Mouse (Mus musculus) forebrain, embryonic 16.5 days (tissue): Measurements from ENCODE around the gene Unc5a. TPM values are rescaled to one million over a fixed set of nuclear protein-coding genes. Genes with fewer than 3 reads are reported as not detected.

Experiments used
- ATAC-seq: fragments of 200-750 bp; cut with Nextera tagmentation; 2 replicates; pipeline ENCODE4 v1.8.0; 2017; ENCODE audit warnings: mild to moderate bottlenecking, moderate library complexity
- H3K27ac ChIP-seq: fragments of 300-500 bp; sonication (generic); 2 replicates; pipeline ENCODE4 v1.5.1; 2014; ENCODE audit warnings: low read length, control low read depth
- H3K27me3 ChIP-seq: fragments of 300-500 bp; sonication (generic); replicated peaks from 2 replicates; pipeline ENCODE4 v1.6.1; 2014; ENCODE audit warnings: low read length; ENCODE audit not compliant: control insufficient read depth, insufficient read depth
- H3K36me3 ChIP-seq: fragments of 300-500 bp; sonication (generic); 2 replicates; pipeline ENCODE4 v1.6.1; 2014; ENCODE audit not compliant: control insufficient read depth, insufficient read depth
- H3K4me1 ChIP-seq: fragments of 300-500 bp; sonication (generic); replicated peaks from 2 replicates; pipeline ENCODE4 v1.6.1; 2014; ENCODE audit warnings: low read length; ENCODE audit not compliant: control insufficient read depth, insufficient read depth
- H3K4me2 ChIP-seq: fragments of 300-500 bp; sonication (generic); 2 replicates; pipeline ENCODE4 v1.6.1; 2014; ENCODE audit warnings: mild to moderate bottlenecking, low read length, control low read depth
- H3K4me3 ChIP-seq: fragments of 300-500 bp; sonication (generic); replicated peaks from 2 replicates; pipeline ENCODE4 v1.5.1; 2014; ENCODE audit warnings: mild to moderate bottlenecking, low read length, control low read depth
- H3K9ac ChIP-seq: fragments of 300-500 bp; sonication (generic); replicated peaks from 2 replicates; pipeline ENCODE4 v1.6.1; 2014; ENCODE audit warnings: low read depth, low read length, control low read depth
- H3K9me3 ChIP-seq: fragments of 300-500 bp; sonication (generic); 2 replicates; pipeline ENCODE4 v1.6.1; 2016; ENCODE audit warnings: low read length; ENCODE audit not compliant: control insufficient read depth
- WGBS: fragments of 180-500 bp; shearing (Covaris S2); extraction: QIAGEN DNeasy Blood & Tissue Kit; methylation state at CpG from one replicate; pipeline ENCODE4 v1.1.7; 2014; 5-methylcytosine and 5-hydroxymethylcytosine counted together
- polyA plus RNA-seq: library from polyadenylated mRNA; unstranded; fragments of >200 nt; fragmentation: Nextera tagmentation; extraction: Ambion mirVana; gene quantifications from 2 replicates; pipeline ENCODE4 v1.2.1, GENCODE M21; 2015

The Unc5a gene
- polyA plus RNA-seq, 1 experiment from 2014 or later, result 18.5 TPM

- no peaks in the 10 kb centered on the region for H3K4me1 ChIP-seq
- no peak overlapping the region for H3K9ac ChIP-seq
- no peak for ATAC-seq
- H3K4me2 ChIP-seq, result no peak overlapping the region
- no peak overlapping the region for H3K27ac ChIP-seq
- H3K4me3 ChIP-seq, result no peak overlapping the region
- no peaks in the 10 kb centered on the region for H3K27me3 ChIP-seq
- 84% methylated on average over 9 of the region's 9 CpGs for WGBS
- H3K36me3 ChIP-seq, result no peaks in the 10 kb centered on the region
- H3K9me3 ChIP-seq, result no peaks in the 10 kb centered on the region
Measured at GRCm38 (mm10) chr13:55018700-55019099, 69.5 kb downstream of the Unc5a start.

GRCm38 (mm10) chr13:55019181-55019580, 70.0 kb downstream of the Unc5a start:
- no peaks in the 10 kb centered on the region for H3K36me3 ChIP-seq
- H3K4me2 ChIP-seq, result no peak overlapping the region
- ATAC-seq, result no peak
- no peak overlapping the region for H3K9ac ChIP-seq
- H3K4me3 ChIP-seq, result no peak overlapping the region
- no peaks in the 10 kb centered on the region for H3K27me3 ChIP-seq
- H3K9me3 ChIP-seq, result no peaks in the 10 kb centered on the region
- 60% methylated on average over 3 of the region's 3 CpGs for WGBS
- no peaks in the 10 kb centered on the region for H3K4me1 ChIP-seq
- H3K27ac ChIP-seq, result no peak overlapping the region

- Histone ChIP-seq H3K4me3 (no peak overlapping the region), H3K27ac (no peak overlapping the region), H3K9ac (no peak overlapping the region), H3K4me2 (no peak overlapping the region), H3K27me3 (no peaks in the 10 kb centered on the region), H3K9me3 (no peaks in the 10 kb centered on the region), H3K36me3 (no peaks in the 10 kb centered on the region), H3K4me1 (no peaks in the 10 kb centered on the region)
- ATAC-seq, result no peak
- WGBS, result 82% methylated on average over 4 of the region's 4 CpGs
Measured at GRCm38 (mm10) chr13:55020051-55020450, 70.8 kb downstream of the Unc5a start.

- 93% methylated on average over 13 of the region's 13 CpGs for WGBS
- Histone ChIP-seq H3K36me3 (no peaks in the 10 kb centered on the region; the same call in 1 of the 2 replicates), H3K27me3 (no peaks in the 10 kb centered on the region), H3K4me2 (no peak within 1 kb of the TSS), H3K4me1 (no peaks in the 10 kb centered on the region), H3K9ac (no peak within 1 kb of the TSS), H3K9me3 (no peaks in the 10 kb centered on the region), H3K4me3 (no peak within 1 kb of the TSS), H3K27ac (no peak within 1 kb of the TSS)
- no peak for ATAC-seq
Measured at GRCm38 (mm10) chr13:55021194-55021779, 72.1 kb downstream of the Unc5a start, which contains the start of gene Hk3. Gene Hk3, minus strand, starts transcription at chr13:55021385.

GRCm38 (mm10) chr13:55022256-55022655, 73.0 kb downstream of the Unc5a start:
- Histone ChIP-seq H3K36me3 (no peaks in the 10 kb centered on the region; the same call in 1 of the 2 replicates), H3K27me3 (no peaks in the 10 kb centered on the region), H3K4me2 (no peak overlapping the region), H3K4me3 (no peak overlapping the region), H3K4me1 (no peaks in the 10 kb centered on the region), H3K9me3 (no peaks in the 10 kb centered on the region), H3K27ac (no peak overlapping the region), H3K9ac (no peak overlapping the region)
- ATAC-seq, result no peak
- 41% methylated on average over 4 of the region's 4 CpGs for WGBS

GRCm38 (mm10) chr13:55022715-55023114, 73.5 kb downstream of the Unc5a start:
- H3K36me3 ChIP-seq, result no peaks in the 10 kb centered on the region; the same call in 1 of the 2 replicates
- no peak overlapping the region for H3K27ac ChIP-seq
- H3K27me3 ChIP-seq, result no peaks in the 10 kb centered on the region
- ATAC-seq, result no peak
- H3K9ac ChIP-seq, result no peak overlapping the region
- no peaks in the 10 kb centered on the region for H3K4me1 ChIP-seq
- H3K4me3 ChIP-seq, result no peak overlapping the region
- H3K9me3 ChIP-seq, result no peaks in the 10 kb centered on the region
- 83% methylated on average over 9 of the region's 9 CpGs for WGBS
- no peak overlapping the region for H3K4me2 ChIP-seq

- Histone ChIP-seq H3K9me3 (no peaks in the 10 kb centered on the region), H3K27ac (no peak overlapping the region), H3K9ac (no peak overlapping the region), H3K36me3 (peaks cover 3% of the 10 kb centered on the region; the same call in 1 of the 2 replicates), H3K27me3 (no peaks in the 10 kb centered on the region), H3K4me2 (no peak overlapping the region), H3K4me3 (no peak overlapping the region), H3K4me1 (no peaks in the 10 kb centered on the region)
- 90% methylated on average over 2 of the region's 2 CpGs for WGBS
- ATAC-seq, result no peak
Measured at GRCm38 (mm10) chr13:55024215-55024614, 75.0 kb downstream of the Unc5a start.

- no peak for ATAC-seq
- Histone ChIP-seq H3K4me1 (no peaks in the 10 kb centered on the region), H3K27ac (no peak overlapping the region), H3K4me3 (no peak overlapping the region), H3K36me3 (peaks cover 9% of the 10 kb centered on the region), H3K9ac (no peak overlapping the region), H3K27me3 (no peaks in the 10 kb centered on the region), H3K9me3 (no peaks in the 10 kb centered on the region), H3K4me2 (no peak overlapping the region)
- WGBS, result 95% methylated on average over 2 of the region's 2 CpGs
Measured at GRCm38 (mm10) chr13:55040016-55040415, 90.8 kb downstream of the Unc5a start.

GRCm38 (mm10) chr13:55047706-55048105, 98.5 kb downstream of the Unc5a start:
- Histone ChIP-seq H3K27ac (no peak overlapping the region), H3K27me3 (no peaks in the 10 kb centered on the region), H3K4me3 (no peak overlapping the region), H3K9me3 (no peaks in the 10 kb centered on the region), H3K4me1 (peaks cover 3% of the 10 kb centered on the region), H3K4me2 (no peak overlapping the region), H3K36me3 (no peaks in the 10 kb centered on the region), H3K9ac (no peak overlapping the region)
- ATAC-seq, result no peak
- 28% methylated on average over 3 of the region's 3 CpGs for WGBS
